Mouse (Mus musculus): ENCODE data around the gene Spata32.

Gene Spata32

DNA sequence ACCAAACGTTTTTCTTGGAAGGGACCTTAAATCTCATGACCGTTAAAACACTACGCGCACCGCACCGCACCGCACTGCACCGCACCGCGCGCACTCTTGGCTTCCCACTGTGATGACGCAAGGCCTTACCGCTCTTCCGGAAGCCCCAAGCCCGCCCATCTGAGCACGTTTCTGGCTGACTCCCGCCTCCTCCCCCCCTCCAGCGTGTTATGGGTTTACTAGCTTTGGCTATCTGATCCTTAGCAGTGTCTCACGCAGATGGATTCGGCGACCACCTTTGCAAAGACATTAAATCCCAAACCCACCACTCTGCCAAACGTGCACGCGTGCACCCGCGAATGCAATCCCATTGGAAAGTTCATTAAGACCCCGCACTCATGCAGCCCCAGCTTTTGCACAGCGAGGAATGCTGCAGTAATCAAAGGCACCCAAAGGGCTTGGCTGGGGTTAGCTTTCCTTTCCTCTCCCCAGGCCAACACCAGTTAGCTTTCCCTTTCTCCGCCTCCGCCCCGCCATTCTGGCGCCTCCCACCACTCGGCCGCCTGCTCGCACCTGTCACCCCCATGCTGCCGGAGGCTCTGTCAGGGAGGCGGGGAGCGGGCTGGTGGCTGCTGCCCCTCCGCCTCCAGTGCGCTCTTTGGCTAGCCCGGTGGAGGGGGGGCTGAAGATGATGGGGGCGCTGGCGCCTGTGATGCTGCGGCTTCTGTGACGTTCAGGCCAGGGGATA, at the start of gene Spata32:
Spata32 (minus strand) TSS at position 643 of the 727 bp plus-strand sequence.
- ATAC-seq (ENCODE audit: low TSS enrichment), result peak; percentile 76

DNA sequence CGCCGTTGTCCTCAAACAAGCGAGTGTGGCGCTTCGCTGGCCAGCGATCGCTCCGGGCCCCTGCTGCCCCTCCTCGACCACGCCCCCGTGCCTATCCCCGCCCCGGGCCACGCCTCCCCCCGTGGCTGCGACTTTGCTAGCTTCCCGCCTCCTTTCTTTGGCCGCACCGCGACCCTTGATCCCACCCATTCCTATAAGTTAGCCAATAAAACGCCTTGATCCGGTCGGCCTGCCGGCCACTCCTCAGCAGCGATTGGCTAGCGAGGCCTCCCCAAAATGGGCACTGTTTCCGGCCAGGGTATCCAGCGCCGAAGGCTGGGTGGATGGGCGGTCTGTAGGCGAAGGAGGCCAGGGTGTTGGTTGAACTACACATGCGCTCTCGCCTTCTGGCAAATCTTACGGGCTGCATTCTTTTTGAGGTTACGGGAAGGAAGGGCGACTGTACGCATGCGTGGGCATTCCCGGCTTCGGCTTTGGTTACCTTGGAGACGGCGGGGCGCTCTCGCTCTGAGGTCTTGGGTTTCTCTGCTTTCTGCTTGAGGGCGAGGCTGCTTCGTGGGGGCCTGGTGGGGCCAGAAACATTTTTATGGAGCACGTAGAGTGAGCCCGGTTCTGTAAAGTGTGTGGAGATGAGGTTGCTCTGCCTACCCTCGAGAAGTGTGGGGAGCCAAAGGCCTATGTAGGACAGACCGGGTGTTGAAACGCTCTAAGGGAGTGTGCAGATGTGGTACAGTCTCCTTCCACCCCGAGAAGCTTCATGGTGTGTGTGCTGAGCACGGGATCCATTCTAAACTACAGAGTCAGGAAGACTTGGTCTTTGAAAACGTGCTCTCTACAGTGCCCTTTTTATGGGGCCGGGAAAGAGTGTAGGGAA, 49.4 kb upstream of the Spata32 start, which contains the start of gene Map3k14:
Map3k14 (minus strand) TSS at position 127 of the 874 bp plus-strand sequence.
- ATAC-seq (ENCODE audit: low TSS enrichment), result peak; percentile 94

DNA sequence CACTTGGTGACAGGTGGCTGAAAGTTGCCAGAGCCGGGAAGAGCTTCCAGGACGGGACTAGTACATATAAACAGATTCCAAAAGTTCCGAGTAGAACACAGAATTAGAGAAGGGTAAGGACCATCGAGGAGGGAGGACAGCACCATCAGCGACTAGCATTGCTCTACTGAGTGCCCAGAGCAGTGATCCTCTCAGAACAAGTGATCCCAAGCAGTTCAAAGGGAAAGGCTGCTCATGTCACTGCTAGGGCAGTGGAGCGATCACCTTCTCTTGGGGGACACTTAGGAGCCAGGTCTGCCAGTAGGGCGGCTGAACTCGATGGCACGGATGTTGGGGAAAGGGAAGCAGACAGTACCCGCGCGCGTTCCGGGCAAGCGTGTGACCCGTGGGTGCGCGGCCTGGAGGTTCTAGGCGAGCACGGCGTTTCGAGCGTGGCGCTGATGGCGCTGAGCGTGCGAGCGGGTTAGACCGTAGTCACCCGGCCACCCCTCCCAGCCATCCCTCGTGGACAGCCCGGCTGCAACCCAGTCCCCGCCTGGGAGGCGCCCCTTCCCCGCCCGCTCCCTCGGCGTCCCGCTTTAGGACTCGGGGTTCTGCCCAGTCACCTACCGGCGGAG, 48.6 kb upstream of the Spata32 start:
- ATAC-seq (ENCODE audit: low TSS enrichment), result no peak; the same call in 1 of the 2 replicates

DNA sequence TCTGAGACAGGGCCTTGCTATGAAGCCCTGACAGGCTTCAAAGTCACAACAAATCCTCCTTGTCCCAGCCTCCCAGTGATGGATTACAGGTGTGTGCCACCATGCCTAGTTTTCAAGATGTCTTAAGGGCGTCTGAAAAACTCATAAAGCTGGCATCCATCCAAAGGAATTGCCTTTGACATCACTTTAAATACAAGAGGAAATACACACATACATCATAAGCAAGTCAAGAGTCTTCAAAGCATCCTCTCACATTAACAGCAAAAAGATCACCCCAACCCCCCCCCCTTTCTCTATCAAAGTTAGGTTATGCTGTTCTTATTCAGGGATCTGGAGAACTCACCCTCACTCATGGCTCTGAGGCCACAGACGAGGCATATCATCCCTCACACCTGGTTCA, 47.6 kb upstream of the Spata32 start:
- no peak for ATAC-seq (ENCODE audit: low TSS enrichment)

DNA sequence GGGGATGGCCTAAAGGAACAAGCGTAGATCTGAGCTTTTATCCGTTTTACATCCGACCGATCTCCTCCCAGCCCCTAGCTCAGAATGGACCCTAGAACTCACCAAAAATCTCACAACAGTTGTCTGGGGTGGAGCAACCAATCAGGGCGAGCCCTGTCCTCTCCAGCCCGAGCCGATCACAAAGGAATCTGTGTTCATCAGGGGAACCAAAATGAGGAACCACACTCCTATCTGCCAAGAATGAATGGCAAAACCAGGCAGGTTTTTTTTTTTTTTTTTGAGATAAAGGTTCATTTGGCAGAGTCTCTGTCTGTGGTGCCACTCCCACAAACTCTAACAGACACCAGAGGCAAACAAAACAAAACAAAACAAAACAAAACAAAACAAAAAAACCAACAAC, 47.0 kb upstream of the Spata32 start:
- no peak for ATAC-seq (ENCODE audit: low TSS enrichment)

DNA sequence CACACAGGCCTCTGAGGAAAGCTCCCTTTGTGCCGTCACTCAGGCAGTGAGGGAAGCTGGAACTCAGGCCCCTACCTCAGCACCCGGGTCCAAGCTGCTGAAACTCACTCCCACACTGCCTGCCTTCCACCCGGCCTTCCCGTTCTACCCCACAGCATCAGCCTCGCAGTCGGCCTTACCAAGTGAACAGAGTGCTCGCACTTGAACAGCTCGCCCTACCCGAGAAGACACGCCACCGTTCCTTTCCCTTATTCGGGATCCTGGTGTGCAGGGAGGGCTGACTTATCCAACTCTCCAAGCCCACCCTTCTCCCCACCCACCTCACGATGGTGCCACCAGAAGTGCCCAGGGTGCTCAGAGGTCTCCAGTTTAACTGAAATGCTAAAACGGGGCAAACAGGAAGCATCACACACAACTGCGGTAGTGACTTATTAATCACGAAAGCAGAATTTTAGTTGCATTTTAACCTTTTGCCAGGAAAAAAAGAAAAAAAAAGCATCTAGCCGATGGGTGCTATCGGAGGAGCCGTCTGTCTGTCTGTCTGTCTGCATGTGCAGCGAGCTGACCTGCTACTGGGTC, 46.3 kb upstream of the Spata32 start:
- ATAC-seq (ENCODE audit: low TSS enrichment), result no peak

DNA sequence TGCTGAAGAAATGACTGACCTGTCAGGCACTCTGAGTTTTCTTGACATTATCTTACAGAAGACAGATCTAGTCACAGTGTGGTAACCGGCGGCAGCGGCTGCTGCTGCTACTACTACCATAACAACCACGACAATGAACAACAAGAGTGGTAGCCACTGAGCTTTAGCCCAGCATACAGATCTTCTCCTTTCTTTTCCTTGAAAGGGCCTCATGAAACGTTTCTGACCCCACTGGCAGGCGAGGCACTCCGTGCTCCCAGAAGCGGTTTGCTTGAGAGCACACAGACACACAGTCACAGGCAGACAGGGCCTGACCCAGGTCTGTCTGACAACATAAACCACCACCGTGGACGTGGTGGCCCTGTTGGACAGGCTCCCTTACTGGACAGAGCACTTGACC, 45.3 kb upstream of the Spata32 start:
- no peak for ATAC-seq (ENCODE audit: low TSS enrichment)

DNA sequence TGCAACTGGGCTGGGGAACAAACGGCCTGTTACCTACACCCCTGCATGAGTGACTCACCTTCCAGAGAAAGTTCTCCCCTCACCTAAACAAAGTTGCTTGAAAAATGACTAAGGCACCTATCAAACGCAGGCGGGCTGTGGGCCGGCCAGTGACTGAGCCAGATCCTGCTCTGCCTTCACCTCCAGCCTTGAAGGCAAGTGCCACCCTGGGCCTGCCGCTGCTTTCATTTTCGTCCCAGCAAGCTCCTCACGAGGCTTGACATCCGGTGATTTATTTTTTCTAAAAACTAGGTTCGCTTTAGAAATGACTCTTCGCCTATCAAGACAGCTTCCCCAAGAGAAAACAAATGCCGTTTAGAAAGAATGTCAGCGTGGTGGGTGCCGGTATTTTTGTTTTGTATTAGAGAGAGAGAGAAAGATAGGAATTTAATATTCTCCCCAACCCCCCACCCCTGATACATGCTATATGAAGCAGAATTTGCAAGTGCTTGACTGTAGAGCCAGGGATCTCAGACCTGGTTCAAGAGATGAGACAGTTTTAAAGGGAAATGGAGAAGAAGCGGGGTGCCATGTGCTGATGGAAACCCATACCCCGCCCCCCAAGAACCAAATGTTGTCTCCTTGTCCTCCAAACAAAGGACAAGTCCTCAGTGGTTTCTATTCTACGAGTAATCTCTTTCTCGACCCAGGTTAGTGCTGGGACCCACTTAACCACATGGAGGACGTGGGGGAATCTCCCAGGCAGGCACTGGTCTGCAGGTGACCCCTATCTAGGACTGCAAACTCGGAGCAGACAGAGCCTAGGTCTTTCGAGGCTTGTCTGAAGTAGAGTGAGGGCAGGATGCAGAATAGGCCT, 44.4 kb upstream of the Spata32 start:
- ATAC-seq (ENCODE audit: low TSS enrichment), result no peak

DNA sequence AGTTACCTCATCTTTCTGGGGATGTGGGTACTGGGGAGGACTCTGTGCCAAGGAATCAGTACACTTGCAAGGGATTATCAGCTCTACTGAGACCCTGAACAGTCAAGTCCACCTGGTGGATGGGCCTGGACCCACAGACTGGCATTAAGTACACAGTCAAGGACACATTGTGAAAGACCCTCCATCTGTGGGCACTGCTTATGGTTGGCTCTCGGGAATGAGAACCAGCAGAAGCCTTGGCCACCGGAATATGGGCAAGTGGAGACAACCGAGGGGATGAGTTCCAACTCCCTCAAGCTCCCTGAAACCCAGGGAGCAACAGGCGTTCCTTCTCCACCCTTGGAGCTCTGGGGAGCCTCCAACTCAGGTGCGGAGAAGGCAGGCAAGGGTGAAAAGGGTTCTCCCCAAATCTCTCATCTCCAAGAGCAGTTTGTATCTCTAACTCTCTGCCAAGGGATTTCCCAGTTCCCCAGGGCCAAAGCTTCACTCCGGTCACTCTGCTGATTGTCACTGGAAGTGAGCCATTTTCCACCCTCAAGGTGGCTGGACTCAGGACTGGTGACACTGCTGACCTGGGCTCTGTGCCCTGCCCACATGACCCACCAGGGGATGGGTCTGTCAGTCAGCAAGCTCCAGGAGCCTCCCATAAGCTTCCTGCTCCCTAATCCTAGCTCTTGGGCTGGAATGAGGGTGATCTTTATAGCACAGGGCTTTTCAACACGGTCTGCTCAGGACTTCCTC, 43.6 kb upstream of the Spata32 start:
- ATAC-seq (ENCODE audit: low TSS enrichment), result no peak

DNA sequence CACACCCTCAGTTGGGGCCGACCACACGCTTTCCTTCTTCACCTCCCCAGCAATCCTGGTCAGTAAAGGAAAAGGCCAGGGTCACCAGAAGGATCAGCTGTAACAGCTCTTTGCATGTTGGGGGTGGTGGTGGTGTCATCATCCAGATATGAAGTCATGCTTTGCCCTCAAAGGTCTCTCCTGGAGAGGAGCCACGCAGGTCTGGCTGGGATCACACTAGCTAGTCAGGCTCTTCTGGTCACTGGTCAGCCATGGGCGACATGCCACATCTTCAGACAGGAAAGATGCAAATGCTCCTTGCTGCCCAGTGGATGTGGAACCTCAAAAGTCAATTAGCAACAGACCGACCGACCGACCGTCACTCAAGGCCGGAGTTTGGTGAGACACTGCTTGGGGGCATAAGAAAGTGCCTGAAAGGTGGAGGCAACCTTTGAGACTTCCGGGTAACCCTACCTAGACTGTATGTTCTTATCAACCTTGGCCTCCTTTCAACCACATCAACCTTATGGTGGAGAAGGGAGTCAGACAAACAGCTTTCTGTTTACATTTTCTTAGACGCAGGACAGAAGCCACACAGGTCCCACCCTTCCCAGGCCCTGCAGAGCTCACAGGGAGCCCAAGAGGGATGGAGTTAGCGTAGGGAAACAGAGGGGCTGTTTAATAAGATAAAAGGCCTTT, 42.4 kb upstream of the Spata32 start:
- ATAC-seq (ENCODE audit: low TSS enrichment), result no peak

DNA sequence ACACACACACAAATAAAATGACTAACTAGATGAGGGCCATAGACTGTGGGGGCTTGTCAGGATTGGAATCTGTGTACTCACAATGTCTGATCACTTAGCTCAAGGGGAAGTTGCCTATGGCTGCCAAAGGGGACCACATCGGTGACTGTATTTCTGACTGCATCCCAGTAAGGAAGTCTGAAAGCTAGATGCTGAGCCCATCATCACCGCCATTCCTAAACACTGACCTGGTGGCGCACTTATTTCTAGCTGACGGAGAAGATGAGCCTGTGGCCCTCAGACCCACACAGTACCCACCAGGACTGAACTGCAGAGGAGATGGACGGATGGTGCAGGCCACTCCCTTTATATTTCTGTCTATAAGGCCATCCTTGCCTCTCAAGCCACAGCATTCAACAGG, 41.8 kb upstream of the Spata32 start:
- ATAC-seq (ENCODE audit: low TSS enrichment), result no peak

DNA sequence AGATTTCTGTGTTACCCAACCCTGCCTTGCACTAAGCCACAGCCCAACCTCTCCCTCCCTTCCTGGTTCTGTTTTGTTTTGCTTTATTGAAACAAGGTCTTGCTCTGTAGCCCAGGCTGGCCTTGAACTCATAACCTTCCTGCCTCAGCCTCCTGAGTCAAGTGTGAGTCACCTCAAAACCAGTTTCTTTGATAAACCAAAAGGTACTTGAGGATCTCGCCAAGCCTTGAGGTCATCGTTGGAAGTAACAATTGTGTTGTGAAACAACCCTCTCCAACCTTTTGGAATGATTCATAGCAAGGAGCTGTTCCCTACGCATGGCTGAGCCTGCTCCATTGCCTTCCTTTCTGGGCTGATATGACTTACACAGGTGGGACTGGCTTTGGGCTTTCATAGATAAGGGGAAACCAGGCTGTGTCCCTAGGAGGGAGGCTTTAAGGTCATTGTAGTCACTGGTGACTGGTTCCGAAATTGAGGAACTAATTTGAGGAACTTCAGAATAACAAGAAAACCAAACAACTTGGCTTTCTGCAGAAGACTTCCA, 39.8 kb upstream of the Spata32 start:
- ATAC-seq (ENCODE audit: low TSS enrichment), result no peak

DNA sequence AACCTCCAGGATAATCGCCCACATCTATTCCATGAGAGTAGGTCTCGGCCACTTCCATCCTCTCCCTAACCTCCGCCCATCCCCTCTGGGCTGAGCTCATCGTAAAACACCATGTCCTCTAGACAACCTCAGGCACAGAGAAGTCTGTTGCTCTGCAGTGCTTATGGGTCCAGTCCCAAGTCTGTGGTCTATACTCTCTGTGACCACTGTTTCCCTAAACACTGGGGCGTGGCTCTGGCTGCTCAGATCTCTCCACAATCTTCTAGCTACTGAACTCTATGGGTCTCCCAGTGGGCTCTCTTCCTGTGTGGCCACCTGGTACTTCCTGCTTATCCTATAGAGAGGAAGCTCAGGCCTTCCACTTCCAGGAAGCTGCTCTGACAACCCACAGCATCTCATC, 35.4 kb upstream of the Spata32 start:
- no peak for ATAC-seq (ENCODE audit: low TSS enrichment)

DNA sequence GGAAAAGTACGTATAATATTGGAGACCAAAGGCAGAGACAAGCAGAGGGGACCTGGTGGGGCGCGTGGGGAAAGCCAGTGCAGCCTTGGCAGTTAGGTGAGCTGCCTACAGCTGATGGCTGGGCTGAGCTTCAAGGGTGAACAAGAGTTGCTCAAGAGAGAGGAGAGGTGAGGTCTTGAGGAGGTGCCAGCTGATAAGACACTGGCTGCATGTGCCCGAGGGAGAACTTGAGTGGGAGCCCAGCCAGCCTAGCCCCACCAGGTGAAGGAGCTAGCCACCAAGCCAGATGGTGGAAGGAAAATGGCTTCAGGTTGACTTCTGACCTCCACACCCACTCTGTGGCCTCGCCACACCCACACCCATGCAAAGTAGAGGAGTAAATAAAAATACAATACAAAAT, 34.1 kb upstream of the Spata32 start:
- ATAC-seq (ENCODE audit: low TSS enrichment), result no peak

DNA sequence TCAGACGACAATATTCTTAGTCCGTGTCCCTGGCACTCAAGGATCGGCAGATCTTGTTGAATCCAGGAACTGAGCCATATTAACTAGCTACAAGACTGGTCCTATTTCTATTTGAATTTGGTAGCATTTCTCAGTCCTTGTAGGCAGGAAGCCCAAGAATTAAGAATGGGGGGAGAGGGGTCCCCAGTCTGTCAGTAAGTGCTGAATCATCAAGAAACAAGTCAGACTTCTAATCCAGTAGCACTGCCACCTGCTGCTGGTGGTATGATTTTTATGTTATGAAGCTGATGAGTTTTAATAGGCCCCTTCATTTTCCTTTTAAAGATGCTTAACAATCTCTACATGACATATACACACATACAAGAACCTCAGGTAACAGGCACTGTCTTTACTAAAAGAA, 32.1 kb upstream of the Spata32 start:
- ATAC-seq (ENCODE audit: low TSS enrichment), result no peak

DNA sequence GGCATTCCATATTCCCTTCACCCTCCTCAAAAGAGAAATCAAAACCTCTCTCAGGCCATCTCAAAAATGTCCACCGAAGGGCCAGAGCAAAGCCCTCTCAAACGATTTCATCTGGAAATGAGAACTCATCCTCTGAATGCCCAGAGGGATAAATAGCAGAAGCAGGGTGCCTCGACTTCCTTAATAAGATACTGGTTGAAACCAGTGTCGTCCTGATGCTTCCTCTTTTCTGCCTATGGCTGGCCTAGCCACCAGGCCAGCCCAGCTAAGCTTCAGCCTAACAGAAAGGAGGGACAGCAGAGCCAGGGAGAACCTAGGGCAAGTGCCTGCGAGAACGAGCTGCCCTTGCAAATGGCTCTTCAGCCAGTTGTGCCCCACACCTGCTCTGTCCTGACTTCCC, 31.3 kb upstream of the Spata32 start:
- ATAC-seq (ENCODE audit: low TSS enrichment), result no peak

DNA sequence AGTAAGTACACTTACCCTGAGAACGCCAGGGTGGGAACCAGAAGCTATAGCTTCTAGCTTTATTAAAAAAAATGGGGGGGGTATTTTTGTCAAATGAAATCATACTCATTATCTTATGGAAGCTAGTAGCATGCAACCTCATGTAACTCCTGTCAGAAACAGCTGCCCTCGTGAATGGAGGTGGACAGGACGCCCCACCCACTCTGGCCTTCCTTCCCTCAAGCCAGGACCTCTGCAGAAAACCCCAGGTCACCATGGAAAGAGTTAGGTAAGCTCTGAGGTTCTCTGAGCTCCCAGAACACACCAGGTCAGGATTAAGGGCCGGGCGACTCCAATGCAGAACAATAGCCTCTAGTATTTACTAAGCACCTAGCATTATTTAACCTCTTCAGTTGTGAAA, 30.6 kb upstream of the Spata32 start:
- no peak for ATAC-seq (ENCODE audit: low TSS enrichment)

DNA sequence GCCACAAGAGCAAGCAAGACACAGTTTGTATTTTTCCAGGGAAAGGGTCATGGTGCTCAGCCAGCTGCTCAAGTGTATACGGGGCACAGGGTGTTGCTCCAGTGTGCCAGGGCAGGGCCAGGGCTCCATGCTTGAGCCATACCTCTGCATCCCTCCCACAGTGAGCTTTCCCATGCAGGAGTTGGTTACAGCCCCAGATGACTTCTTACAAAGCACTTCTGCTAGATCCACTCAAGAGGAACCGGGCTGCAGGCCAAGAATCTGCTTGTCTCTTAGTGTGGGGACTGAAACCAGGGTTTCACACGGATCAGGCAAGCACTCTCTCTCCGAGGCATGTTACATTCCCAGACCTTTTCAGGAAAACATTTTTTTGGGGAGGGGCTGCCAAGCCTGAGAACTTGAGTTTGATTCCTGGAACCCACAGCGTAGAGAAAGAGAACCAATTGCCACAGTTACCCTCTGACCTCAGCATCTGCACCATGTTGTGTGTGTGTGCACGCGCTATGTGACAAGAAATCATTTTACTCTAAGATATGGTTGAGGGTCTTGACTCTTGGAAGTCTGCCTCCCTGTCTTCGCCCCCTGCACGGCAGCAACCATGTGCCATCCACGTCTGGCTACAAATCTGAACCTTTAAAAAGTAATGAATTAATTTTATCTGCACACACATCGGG, 29.4 kb upstream of the Spata32 start:
- peak; percentile 74; the same call in 1 of the 2 replicates for ATAC-seq (ENCODE audit: low TSS enrichment)

DNA sequence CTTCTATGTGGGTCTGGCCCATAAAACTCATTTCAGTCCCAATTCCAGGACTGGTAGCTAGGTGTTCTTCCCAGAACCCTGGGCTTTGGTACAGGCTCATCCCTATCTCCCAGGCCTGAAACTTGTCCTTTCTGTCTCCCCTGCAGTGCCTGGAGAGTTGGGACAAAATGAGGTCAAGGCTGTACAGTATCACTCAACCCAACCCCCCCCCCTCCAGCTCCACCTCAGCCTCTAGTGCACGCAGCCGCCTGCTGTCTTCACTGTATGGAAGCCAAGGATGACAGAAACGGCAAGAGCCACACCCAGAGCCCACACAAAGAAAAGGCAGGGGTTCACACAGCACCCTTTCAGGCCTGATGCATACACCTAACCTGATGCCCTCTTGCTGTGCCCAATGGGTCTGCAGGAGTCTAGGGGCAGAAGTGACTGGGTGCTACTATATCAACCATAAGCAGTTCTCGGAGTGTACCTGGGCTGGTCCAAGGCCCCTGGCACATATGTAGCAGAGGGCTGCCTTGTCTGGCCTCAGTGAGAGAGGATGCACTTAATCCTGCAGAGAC, 28.6 kb upstream of the Spata32 start:
- ATAC-seq (ENCODE audit: low TSS enrichment), result peak; percentile 44; the same call in 1 of the 2 replicates
